In genomic region chr9:121690200-121690651, GRCm38 (mm10) we compare ENCODE assay signal across 9 mouse cellular contexts. TPM values are rescaled to one million over a fixed set of nuclear protein-coding genes. Genes with fewer than 3 reads are reported as not detected.
DNase-seq lines count a peak whose midpoint lies in the region; ATAC-seq lines count a peak whose summit lies in the region.
"Had no signal": no experiment of that assay in that cellular context is flagged by ENCODE, and none has a peak within 500 bp of the region (broad histone marks: within the 10 kb centered on the region; RNA-seq: fewer than 3 reads in every experiment).

No protein-coding gene starts in this region.

- DNase-seq in hindbrain, embryonic 10.5 days (ENCODE audit: low spot score) = peak; percentile 24
- DNase-seq in left cerebral cortex, postnatal 25 days (ENCODE audit: low spot score in 2 of 2) = peak; percentile 76
- DNase-seq in retina, postnatal 7 days (ENCODE audit: low read depth, low spot score) = peak; percentile 46
- no peak for DNase-seq in cerebellum, adult 9-10 months
- no peak for DNase-seq in ovary, postnatal 10 days (ENCODE audit: low spot score)
- no peak for DNase-seq in liver

- H3K4me2 ChIP-seq in forebrain, embryonic 12.5 days = peak overlapping the region; percentile 27; the same call in 1 of the 2 replicates
- H3K4me2 ChIP-seq: lung, embryonic 15.5 days had no signal

- peak; percentile 88 for ATAC-seq in forebrain, embryonic 12.5 days (ENCODE audit: low FRiP score)

- no peak overlapping the region for H3K4me3 ChIP-seq in forebrain, embryonic 12.5 days (replicated peaks)
- H3K4me3 ChIP-seq in hindbrain, embryonic 10.5 days = no peak overlapping the region
- H3K4me3 ChIP-seq: lung, embryonic 15.5 days had no signal

- intact Hi-C loops in left cerebral cortex, postnatal 25 days (cut with DNase I) = no loop called here

- peaks cover 74% of the 10 kb centered on the region for H3K36me3 ChIP-seq in forebrain, embryonic 12.5 days (replicated peaks)
- peaks cover 90% of the 10 kb centered on the region for H3K36me3 ChIP-seq in hindbrain, embryonic 10.5 days

- peak overlapping the region; percentile 73 for H3K27ac ChIP-seq in forebrain, embryonic 12.5 days
- peak overlapping the region; percentile 70 for H3K27ac ChIP-seq in hindbrain, embryonic 10.5 days
- H3K27ac ChIP-seq: lung, embryonic 15.5 days had no signal

- peaks cover 21% of the 10 kb centered on the region for H3K4me1 ChIP-seq in forebrain, embryonic 12.5 days
- H3K4me1 ChIP-seq in hindbrain, embryonic 10.5 days (replicated peaks) = peaks cover 14% of the 10 kb centered on the region

- H3K27me3 ChIP-seq in forebrain, embryonic 12.5 days = no peaks in the 10 kb centered on the region
- no peaks in the 10 kb centered on the region for H3K27me3 ChIP-seq in hindbrain, embryonic 10.5 days (ENCODE audit: insufficient read depth, poor library complexity, severe bottlenecking)
- H3K27me3 ChIP-seq: lung, embryonic 15.5 days had no signal

- H3K9ac ChIP-seq in forebrain, embryonic 12.5 days = no peak overlapping the region
- H3K9ac ChIP-seq: lung, embryonic 15.5 days had no signal

- 64% methylated on average over 15 of the region's 15 CpGs for whole genome bisulfite sequencing in forebrain, embryonic 12.5 days
- WGBS in hindbrain, embryonic 10.5 days = 64% methylated on average over 15 of the region's 15 CpGs

- H3K9me3 ChIP-seq in forebrain, embryonic 12.5 days = no peaks in the 10 kb centered on the region
- H3K9me3 ChIP-seq in hindbrain, embryonic 10.5 days = no peaks in the 10 kb centered on the region
- H3K9me3 ChIP-seq: lung, embryonic 15.5 days had no signal

RNA-seq across cellular contexts. Expression of gene Sec22c, which starts 15.1 kb away (rescaled TPM):
- 24.5 and 29.3 TPM in 2 replicates for polyA plus RNA-seq in forebrain, embryonic 12.5 days (2016; fragmentation: Nextera tagmentation; extraction: Ambion mirVana)
- polyA plus RNA-seq in hindbrain, embryonic 10.5 days (2016; fragmentation: Nextera tagmentation; extraction: Ambion mirVana) = 17.8 and 18.2 TPM in 2 replicates
- total RNA-seq in left cerebral cortex, postnatal 25 days (2021) = 10 to 100 TPM; 26.8 to 28.8 TPM

RNA-seq across cellular contexts. Expression of gene Ss18l2, which starts 19.9 kb away (rescaled TPM):
- 97.5 and 104 TPM in 2 replicates for polyA plus RNA-seq in forebrain, embryonic 12.5 days (2016; fragmentation: Nextera tagmentation; extraction: Ambion mirVana)
- 103 and 112 TPM in 2 replicates for polyA plus RNA-seq in hindbrain, embryonic 10.5 days (2016; fragmentation: Nextera tagmentation; extraction: Ambion mirVana)
- total RNA-seq in left cerebral cortex, postnatal 25 days (2021) = 10 to 100 TPM; 79.0 to 92.0 TPM

RNA-seq across cellular contexts. Expression of gene Nktr, which starts 28.7 kb away (rescaled TPM):
- 75.7 and 78.2 TPM in 2 replicates for polyA plus RNA-seq in forebrain, embryonic 12.5 days (2016; fragmentation: Nextera tagmentation; extraction: Ambion mirVana)
- polyA plus RNA-seq in hindbrain, embryonic 10.5 days (2016; fragmentation: Nextera tagmentation; extraction: Ambion mirVana) = 45.9 and 57.6 TPM in 2 replicates
- 100 to 1,000 TPM in 1 of 2 experiments, 10 to 100 TPM in 1; 95.5 to 124 TPM for total RNA-seq in left cerebral cortex, postnatal 25 days (2021)

RNA-seq across cellular contexts. Expression of gene Vipr1, which starts 47.7 kb away (rescaled TPM):
- 0.50 and 1.7 TPM in 2 replicates for polyA plus RNA-seq in forebrain, embryonic 12.5 days (2016; fragmentation: Nextera tagmentation; extraction: Ambion mirVana)
- polyA plus RNA-seq in hindbrain, embryonic 10.5 days (2016; fragmentation: Nextera tagmentation; extraction: Ambion mirVana) = 0.41 and 0.43 TPM in 2 replicates
- total RNA-seq in left cerebral cortex, postnatal 25 days (2021) = 10 to 100 TPM; 22.2 to 26.2 TPM
- polyA plus RNA-seq: G1E had no signal

RNA-seq across cellular contexts. Expression of gene Lyzl4, which starts 48.3 kb away (rescaled TPM):
- not detected in 2 replicates for polyA plus RNA-seq in forebrain, embryonic 12.5 days (2016; fragmentation: Nextera tagmentation; extraction: Ambion mirVana)
- not detected in 2 replicates for polyA plus RNA-seq in hindbrain, embryonic 10.5 days (2016; fragmentation: Nextera tagmentation; extraction: Ambion mirVana)
- 1 to 10 TPM; 1.5 to 1.8 TPM for total RNA-seq in left cerebral cortex, postnatal 25 days (2021)
- total RNA-seq: G1E had no signal
- polyA plus RNA-seq: G1E; lung, embryonic 15.5 days had no signal

Comparison
In these comparisons a context has a peak if more than half of its experiments do, and no peak if none do; other contexts are left out.
1. DNase-seq: peak in hindbrain, embryonic 10.5 days (single experiment), left cerebral cortex, postnatal 25 days (2 of 2) and retina, postnatal 7 days (single experiment); none in cerebellum, adult 9-10 months (single experiment), ovary, postnatal 10 days (single experiment) and liver (single experiment).